Mouse (Mus musculus) 416B (cell line): ENCODE measurements at regions not wholly inside any gene's neighbourhood (a gene's known extent, or its start where the extent isn't known, plus 50 kb on each side); places are given as distances from the start of the nearest gene placed in this dataset.

Experiments
- DNase-seq: peaks from one replicate; pipeline ENCODE4 v3.0.0; 2011; ENCODE audit warnings: low read depth

- no peak for DNase-seq
These were observed 170.1 kb downstream of the 1700064H15Rik start for GRCm38 (mm10) chr3:19458386-19458785.

GRCm38 (mm10) chr3:19457431-19457830 lies 171.0 kb downstream of the 1700064H15Rik start:
- no peak for DNase-seq

GRCm38 (mm10) chr3:19455838-19456448 lies 172.5 kb downstream of the 1700064H15Rik start:
- no peak for DNase-seq

DNA sequence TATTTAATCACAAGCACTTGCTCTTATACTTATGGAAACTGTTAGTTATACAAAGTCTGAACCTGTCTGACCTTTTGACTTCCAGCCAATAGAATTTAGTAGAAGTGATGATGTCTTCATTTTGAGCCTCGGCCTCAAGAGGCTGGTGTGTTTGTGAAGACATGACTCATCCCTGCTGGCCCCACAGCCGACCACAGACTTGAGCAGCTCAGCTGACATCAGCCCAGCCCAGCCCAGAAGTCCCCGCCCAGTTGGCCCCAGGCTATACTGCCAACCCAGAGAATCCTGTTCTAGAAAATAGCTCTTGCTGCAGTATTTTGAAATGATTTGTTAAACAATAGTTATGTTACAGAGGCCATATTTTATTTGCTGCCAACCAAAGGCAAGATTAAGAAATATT lies 177.5 kb downstream of the 1700064H15Rik start:
- DNase-seq: peak; percentile 93

DNA sequence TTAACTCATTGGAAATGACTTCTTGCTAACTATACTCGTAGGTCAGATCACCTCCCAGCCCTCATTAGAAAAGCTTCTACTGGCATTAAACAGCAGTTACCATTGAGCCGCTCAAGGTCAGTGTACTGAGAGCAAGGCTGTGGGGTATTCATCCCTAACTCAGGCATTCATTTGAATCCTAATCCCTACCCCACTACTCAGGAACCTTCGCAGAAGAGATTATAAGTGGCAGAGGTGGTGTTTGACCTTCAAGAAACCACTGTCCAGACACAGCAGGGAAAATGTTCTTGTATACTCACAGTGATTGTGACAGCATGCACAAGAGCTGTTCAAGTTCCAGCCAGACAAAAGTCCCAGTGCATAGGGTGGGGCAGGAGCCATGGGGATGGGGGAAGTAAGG lies 179.5 kb downstream of the 1700064H15Rik start:
- DNase-seq: no peak

DNA sequence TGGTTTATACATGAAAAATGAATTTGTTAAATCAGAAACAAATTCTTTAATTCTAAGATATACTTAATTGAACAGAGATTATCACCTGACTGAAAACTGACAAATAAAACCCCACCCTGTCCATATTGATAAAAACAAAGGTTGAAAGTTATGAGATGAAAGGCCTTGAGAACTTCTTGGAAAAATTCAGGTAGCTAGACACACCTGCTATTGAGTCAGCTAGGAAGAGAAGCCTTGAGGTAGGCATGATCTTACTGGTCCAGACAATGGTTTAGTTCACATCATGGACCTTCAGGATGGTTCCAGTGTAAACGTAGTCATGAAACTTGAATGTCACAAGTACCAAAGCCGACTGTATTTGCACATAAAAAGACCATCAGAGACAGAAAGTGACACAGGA lies 180.3 kb downstream of the 1700064H15Rik start:
- DNase-seq: no peak

DNA sequence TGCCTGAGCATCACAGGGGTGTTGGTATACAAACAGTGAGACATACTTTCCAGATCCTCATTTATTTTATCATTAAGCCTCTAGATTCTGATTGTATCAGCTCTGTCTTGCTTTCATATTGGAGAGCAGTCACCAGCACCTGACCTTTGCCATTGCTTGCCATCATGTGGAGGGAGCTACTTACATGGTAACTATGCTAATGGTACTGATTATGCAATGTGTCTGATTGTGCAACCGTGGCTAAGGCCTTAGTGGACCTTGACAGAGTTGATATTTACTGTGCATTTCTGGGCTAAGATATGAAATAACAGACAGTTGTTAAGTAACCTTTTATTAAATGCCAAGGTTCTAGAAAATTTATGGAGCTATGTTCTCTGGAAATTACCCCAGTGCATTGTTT lies 180.7 kb downstream of the 1700064H15Rik start:
- DNase-seq: peak; percentile 73

DNA sequence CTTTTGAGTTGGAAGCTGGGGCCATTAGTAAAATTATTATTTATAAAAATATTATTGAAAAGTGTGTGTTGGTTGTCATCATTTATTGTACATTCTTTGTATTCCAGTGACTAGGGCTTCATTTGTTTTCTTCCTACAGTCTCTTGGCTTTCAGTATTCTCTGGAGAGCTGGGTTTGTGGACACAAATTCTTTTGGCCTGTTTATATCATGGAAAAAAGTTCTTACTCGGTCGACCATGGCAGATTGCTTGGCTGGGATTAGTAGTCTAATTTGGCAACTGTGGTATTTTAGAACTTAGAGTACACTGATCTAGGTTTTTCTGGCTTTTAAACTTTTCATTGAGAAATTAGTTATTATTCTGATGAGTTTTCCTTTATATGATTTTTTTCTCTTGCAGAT lies 183.6 kb downstream of the 1700064H15Rik start:
- DNase-seq: no peak

DNA sequence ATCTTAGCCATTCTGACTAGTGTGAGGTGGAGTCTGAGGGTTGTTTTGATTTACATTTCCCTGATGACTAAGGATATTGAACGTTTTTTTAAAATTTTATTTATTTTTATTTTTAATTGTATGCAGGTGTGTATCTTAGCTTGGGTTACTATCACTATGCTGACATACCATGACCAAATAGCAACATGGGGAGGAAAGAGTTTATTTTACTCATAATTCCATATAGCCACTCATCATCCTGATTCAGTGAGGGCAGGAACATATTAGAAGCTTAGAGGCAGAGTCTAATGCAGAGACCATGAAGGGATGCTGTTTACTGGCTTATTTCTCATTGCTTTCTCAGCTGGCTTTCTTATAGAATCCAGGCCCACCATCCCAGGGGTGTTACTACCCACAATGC lies 186.7 kb downstream of the 1700064H15Rik start:
- no peak for DNase-seq

DNA sequence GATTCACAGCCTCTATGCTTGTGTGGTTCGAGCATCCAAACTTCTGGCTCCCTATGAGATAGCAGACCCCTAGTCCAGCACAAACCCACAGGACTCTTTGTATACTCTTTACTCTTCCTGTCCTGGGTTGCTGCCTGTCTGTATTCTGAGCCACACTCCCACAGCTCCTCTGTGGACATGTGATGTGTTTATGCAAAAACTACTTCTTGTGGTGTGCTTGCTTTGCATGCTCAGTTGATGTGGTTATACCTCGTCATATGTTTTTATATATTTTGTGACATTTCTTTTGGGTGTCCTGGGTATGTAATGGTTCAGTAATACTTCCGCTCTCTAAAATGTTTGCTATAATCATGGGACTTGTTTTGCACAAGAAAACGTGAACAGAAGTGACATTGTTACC lies 198.3 kb downstream of the 1700064H15Rik start:
- DNase-seq: no peak

DNA sequence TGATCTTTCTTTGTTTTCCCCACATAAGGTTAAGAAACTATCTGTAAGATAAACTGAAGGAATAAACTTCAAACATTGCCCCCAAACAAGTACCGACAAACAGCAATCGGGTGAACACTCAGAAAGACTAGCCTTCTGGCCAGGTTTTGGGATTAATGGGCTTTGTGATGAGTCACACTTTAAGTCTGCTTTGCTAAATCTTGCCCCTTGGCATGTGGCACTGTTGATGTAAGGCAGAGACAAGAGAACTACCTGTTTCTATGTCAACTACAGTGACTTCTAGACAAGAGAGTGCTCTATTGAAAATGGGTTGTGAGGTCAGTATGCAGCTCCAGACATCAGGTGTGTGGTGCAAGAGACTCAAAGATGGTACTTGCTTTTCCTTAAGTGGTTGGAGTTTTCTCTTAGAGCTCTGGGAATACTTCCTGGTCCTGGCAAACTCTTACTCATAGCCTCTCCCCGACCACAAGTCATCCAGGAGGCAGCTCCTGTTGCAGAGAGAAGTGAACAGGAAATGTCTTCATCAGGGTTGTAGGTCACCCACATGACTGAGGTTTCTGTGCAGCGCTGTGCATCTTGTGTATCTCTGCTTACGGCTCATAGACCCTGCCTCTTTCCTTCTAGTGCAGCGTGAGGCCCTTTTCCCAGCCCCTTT lies 198.9 kb downstream of the 1700064H15Rik start:
- DNase-seq: peak; percentile 60

GRCm38 (mm10) chr3:19429010-19429409 lies 199.5 kb downstream of the 1700064H15Rik start:
- no peak for DNase-seq

DNA sequence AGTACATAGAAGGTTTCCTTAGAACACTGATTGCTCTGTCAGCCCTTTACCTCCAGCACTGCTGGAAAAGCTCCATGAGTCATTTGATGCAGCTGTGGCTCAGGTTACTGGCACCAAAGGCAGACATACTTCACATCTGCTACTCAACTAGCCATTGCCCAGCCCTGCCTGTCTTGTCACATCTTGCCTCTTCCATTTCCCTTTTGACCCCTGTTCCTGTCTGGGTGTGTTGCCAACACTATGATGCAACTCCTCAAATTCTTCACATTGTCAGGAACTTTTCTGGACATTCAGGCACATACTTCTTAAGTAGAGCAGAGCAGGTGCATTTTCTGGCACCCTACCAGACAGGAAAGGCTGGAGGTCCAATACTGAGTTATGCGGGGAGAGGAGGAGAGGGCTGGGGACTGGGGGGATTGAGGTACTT lies 202.3 kb downstream of the 1700064H15Rik start:
- peak; percentile 69 for DNase-seq

- DNase-seq: no peak
These were observed 203.2 kb downstream of the 1700064H15Rik start for GRCm38 (mm10) chr3:19425322-19425721.

DNA sequence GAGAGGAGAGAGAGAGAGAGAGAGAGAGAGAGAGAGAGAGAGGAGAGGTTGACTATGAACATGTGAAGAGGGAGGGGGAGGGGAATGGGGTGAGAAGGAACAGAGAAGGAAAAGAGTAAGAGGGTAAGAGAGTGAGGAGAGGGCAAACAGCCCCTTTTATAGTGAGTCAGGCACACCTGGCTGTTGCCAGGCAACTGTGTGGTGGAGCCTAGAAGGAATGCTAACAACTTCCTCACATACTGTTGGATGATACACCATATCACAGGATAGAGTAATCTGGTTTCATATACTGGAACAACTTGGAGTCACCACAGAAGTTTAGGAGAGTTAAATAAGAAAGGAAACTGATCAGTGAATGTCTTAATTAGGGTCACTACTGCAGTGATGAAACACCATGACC lies 204.1 kb downstream of the 1700064H15Rik start:
- DNase-seq: no peak

- no peak for DNase-seq
These were observed 207.0 kb downstream of the 1700064H15Rik start for GRCm38 (mm10) chr3:19421430-19421944.

GRCm38 (mm10) chr3:19420912-19421311 lies 207.6 kb downstream of the 1700064H15Rik start:
- DNase-seq: no peak

GRCm38 (mm10) chr3:19410938-19411515 lies 217.4 kb downstream of the 1700064H15Rik start:
- DNase-seq: peak; percentile 86

GRCm38 (mm10) chr3:19408283-19408682 lies 220.2 kb downstream of the 1700064H15Rik start:
- peak; percentile 27 for DNase-seq

DNA sequence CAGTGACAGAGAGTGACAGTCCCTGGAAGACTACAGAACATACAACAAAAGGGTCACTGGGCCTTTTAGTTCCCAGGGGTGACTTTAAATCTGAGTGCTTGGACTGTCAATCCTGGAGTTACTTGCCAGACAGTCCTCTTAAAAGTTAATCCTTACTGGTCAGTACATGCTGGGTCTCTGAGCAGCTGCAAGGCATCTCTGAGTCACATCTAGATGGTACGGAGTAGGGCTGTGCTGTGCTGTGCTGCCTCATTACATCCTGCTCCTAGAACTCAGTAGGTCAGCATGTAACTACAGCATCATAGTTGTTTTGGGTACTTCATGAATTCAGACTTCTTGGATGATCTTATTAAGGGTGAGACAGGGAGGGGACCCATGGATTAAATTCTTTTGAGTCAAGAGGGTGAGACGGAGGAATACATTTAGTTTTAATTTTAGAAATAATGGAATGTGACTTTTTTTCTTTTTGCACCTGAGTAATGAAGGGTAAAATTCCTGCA lies 220.8 kb downstream of the 1700064H15Rik start:
- no peak for DNase-seq

DNA sequence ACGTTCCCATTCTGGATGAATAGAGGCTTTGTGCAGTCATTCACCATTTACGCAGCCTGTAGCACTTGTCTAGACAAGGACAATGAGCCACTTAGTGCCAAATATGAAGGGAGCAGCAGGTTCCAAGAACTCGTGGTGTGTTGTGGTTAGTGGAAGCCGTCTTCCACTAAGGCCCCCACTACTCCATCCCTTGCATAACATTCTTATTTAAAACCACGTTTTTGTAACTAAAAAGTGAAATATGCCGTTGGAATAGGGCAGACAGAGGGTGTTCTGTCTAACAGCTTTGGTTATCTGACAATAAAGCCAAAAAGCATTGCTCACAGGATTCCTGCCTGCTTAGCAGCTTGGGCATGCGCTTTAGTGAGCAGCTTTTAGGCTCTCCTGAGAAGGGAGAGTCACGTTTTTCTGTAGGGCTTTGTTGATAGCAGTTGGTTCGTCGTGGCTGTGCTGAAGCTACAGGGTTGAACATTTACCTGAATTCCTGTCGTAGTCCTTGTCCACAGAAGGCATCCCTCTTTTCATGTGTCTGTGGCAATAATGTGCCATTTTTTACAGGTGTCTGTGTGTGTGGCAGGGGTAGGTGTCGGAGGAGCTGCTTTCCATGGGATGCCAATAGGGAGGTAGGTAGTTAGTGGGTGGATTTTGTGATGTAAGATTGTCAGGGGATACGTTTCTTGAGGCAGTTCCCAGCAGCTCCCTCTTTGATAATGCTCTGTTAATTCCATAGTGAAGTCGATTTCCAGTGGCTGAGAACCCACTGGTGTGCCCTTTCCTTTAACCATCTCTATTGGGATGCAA lies 221.9 kb downstream of the 1700064H15Rik start:
- DNase-seq: no peak

DNA sequence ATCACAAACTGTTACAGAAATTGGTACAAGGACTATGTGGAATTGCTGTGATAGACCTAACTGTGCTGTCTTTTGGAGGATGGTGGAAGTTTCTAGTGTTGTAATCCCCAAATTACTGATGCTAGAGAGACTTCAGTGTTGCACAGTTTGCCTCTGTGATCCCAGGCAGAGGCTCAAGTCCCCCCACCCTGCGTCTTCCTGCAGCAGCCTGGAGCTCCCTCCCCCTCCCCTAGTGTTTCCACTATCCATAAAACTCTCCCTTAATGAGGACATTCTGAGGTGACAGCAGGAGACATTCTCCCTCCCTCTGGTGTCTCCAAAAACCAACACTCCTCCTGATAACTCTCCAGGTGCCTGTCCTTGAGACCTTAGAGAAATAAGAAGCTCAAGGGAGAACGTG lies 242.8 kb downstream of the 1700064H15Rik start:
- DNase-seq: no peak
